In the genomic region with DNA sequence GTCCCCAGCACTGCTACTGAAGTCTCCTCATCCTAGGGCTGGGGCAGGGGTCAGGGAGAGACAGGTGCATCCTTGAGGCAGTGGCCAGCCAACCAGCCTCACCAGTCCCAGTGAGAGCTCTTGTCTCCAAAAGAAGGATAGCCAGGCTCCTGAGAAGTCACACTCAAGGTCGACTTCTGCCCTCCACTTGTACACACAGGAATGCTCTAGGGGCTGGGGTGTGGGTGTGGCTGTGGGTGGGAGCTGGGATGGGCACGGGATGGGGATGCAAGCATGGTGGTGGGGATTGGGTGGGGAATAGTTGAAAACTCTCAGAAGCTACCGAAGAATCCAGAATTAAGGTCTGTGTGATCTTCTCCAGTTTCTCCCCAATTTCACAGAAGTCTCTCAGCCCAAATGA, we compare ENCODE assay signal across 25 mouse cellular contexts. TPM values are rescaled to one million over a fixed set of nuclear protein-coding genes. Genes with fewer than 3 reads are reported as not detected.
DNase-seq lines count a peak whose midpoint lies in the region; ATAC-seq lines count a peak whose summit lies in the region.
"Had no signal": no experiment of that assay in that cellular context is flagged by ENCODE, and none has a peak within 500 bp of the region (broad histone marks: within the 10 kb centered on the region; RNA-seq: fewer than 3 reads in every experiment).

No protein-coding gene starts in this region.

- H3K9ac ChIP-seq in intestine, embryonic 14.5 days (ENCODE audit: low read length), result no peak overlapping the region
- H3K9ac ChIP-seq in intestine, embryonic 15.5 days, result no peak overlapping the region
- H3K9ac ChIP-seq in liver, embryonic 11.5 days (ENCODE audit: low read depth, low read length), result no peak overlapping the region
- H3K9ac ChIP-seq: embryonic facial prominence, embryonic 12.5 days; forebrain, embryonic 13.5 days; forebrain, embryonic 15.5 days; forebrain, postnatal 0 days had no signal

- no peak overlapping the region for H3K27ac ChIP-seq in intestine, embryonic 14.5 days (ENCODE audit: low read depth)
- no peak overlapping the region for H3K27ac ChIP-seq in intestine, embryonic 15.5 days
- no peak overlapping the region for H3K27ac ChIP-seq in limb, embryonic 10.5 days
- H3K27ac ChIP-seq in liver, embryonic 11.5 days (ENCODE audit: low read depth, low read length), result no peak overlapping the region
- H3K27ac ChIP-seq: embryonic facial prominence, embryonic 10.5 days; embryonic facial prominence, embryonic 12.5 days; forebrain, embryonic 13.5 days; forebrain, embryonic 15.5 days had no signal

- H3K4me2 ChIP-seq in intestine, embryonic 14.5 days (ENCODE audit: low read length), result no peak overlapping the region
- H3K4me2 ChIP-seq in intestine, embryonic 15.5 days (replicated peaks), result no peak overlapping the region
- H3K4me2 ChIP-seq in liver, embryonic 11.5 days, result no peak overlapping the region
- H3K4me2 ChIP-seq: embryonic facial prominence, embryonic 12.5 days; forebrain, embryonic 13.5 days; forebrain, embryonic 15.5 days had no signal

- no peaks in the 10 kb centered on the region for H3K36me3 ChIP-seq in intestine, embryonic 14.5 days (ENCODE audit: control insufficient read depth, insufficient read depth, low read length)
- no peaks in the 10 kb centered on the region for H3K36me3 ChIP-seq in intestine, embryonic 15.5 days
- no peaks in the 10 kb centered on the region for H3K36me3 ChIP-seq in limb, embryonic 10.5 days
- no peaks in the 10 kb centered on the region for H3K36me3 ChIP-seq in liver, embryonic 11.5 days (ENCODE audit: control insufficient read depth, insufficient read depth, low read length)
- H3K36me3 ChIP-seq: embryonic facial prominence, embryonic 10.5 days; embryonic facial prominence, embryonic 12.5 days; forebrain, embryonic 15.5 days; G1E had no signal

- ATAC-seq in intestine, embryonic 14.5 days (replicated peaks; ENCODE audit: low FRiP score, low TSS enrichment, low read depth), result no peak
- ATAC-seq in intestine, embryonic 15.5 days, result no peak
- ATAC-seq in liver, embryonic 11.5 days (replicated peaks; ENCODE audit: low FRiP score), result no peak
- ATAC-seq: activated CD4-positive, CD25-positive, alpha-beta regulatory T cell, adult 4 months; forebrain, embryonic 13.5 days; forebrain, embryonic 15.5 days; forebrain, postnatal 0 days; Patski had no signal

- 72% methylated on average over 3 of the region's 3 CpGs for WGBS in intestine, embryonic 14.5 days
- 73% methylated on average over 3 of the region's 3 CpGs for WGBS in intestine, embryonic 15.5 days
- 73% methylated on average over 3 of the region's 3 CpGs for WGBS in limb, embryonic 10.5 days
- 64% methylated on average over 3 of the region's 3 CpGs for WGBS in liver, embryonic 11.5 days

- DNase-seq in intestine, embryonic 14.5 days (ENCODE audit: low spot score), result peak; percentile 15
- peak; percentile 60 for DNase-seq in ES-CJ7 (ENCODE audit: low read depth, low spot score)
- peak; percentile 63 for DNase-seq in R1 (ENCODE audit: low read depth, low spot score)
- DNase-seq in limb, embryonic 10.5 days (ENCODE audit: low spot score), result peak; percentile 25
- no peak for DNase-seq in liver, embryonic 11.5 days (ENCODE audit: low spot score)
- DNase-seq in neural tube, embryonic 10.5 days (ENCODE audit: extremely low spot score, low spot score), result no peak
- DNase-seq: adrenal gland, adult 8-10 months; adrenal gland, postnatal 14 days; adrenal gland, postnatal 36 days; cerebellum, adult 11-12 months; cerebellum, adult 2 months; cerebellum, adult 9-10 months; cerebellum, postnatal 10 days; cerebellum, postnatal 25 days; forebrain, postnatal 0 days had no signal

- H3K27me3 ChIP-seq in intestine, embryonic 14.5 days (replicated peaks; ENCODE audit: control insufficient read depth, insufficient read depth, low read length), result 0 out of 2 replicates have a peak, but pooled peaks cover 9% of the 10 kb centered on the region
- peaks cover 7% of the 10 kb centered on the region for H3K27me3 ChIP-seq in intestine, embryonic 15.5 days (replicated peaks)
- peaks cover 31% of the 10 kb centered on the region for H3K27me3 ChIP-seq in limb, embryonic 10.5 days (ENCODE audit: low read depth, poor library complexity, severe bottlenecking)
- peaks cover 18% of the 10 kb centered on the region for H3K27me3 ChIP-seq in liver, embryonic 11.5 days (replicated peaks; ENCODE audit: control insufficient read depth, insufficient read depth, low read length)
- H3K27me3 ChIP-seq: forebrain, embryonic 15.5 days; Patski had no signal

- H3K4me3 ChIP-seq in intestine, embryonic 14.5 days (ENCODE audit: low read depth, low read length), result no peak overlapping the region
- no peak overlapping the region for H3K4me3 ChIP-seq in intestine, embryonic 15.5 days (replicated peaks)
- no peak overlapping the region for H3K4me3 ChIP-seq in limb, embryonic 10.5 days
- H3K4me3 ChIP-seq in liver, embryonic 11.5 days (ENCODE audit: low read depth, low read length), result no peak overlapping the region
- H3K4me3 ChIP-seq: embryonic facial prominence, embryonic 10.5 days; embryonic facial prominence, embryonic 12.5 days; forebrain, embryonic 13.5 days; forebrain, embryonic 15.5 days had no signal

- no peaks in the 10 kb centered on the region for H3K4me1 ChIP-seq in intestine, embryonic 14.5 days (replicated peaks; ENCODE audit: control insufficient read depth, insufficient read depth, low read length)
- H3K4me1 ChIP-seq in intestine, embryonic 15.5 days (replicated peaks), result 0 out of 2 replicates have a peak, but pooled peaks cover 3% of the 10 kb centered on the region
- peaks cover 15% of the 10 kb centered on the region for H3K4me1 ChIP-seq in limb, embryonic 10.5 days
- H3K4me1 ChIP-seq in liver, embryonic 11.5 days (replicated peaks; ENCODE audit: control insufficient read depth, insufficient read depth, low read length), result no peaks in the 10 kb centered on the region

- H3K9me3 ChIP-seq in intestine, embryonic 14.5 days (ENCODE audit: control insufficient read depth, low read length), result peaks cover 8% of the 10 kb centered on the region; the same call in 1 of the 2 replicates
- H3K9me3 ChIP-seq in intestine, embryonic 15.5 days, result no peaks in the 10 kb centered on the region
- no peaks in the 10 kb centered on the region for H3K9me3 ChIP-seq in limb, embryonic 10.5 days (replicated peaks)
- H3K9me3 ChIP-seq in liver, embryonic 11.5 days (ENCODE audit: control insufficient read depth, low read length), result peaks cover 4% of the 10 kb centered on the region; the same call in 1 of the 2 replicates

RNA-seq across cellular contexts. Expression of a gene that starts 25.2 kb away (rescaled TPM):
- not detected in 2 replicates for polyA plus RNA-seq in intestine, embryonic 14.5 days (2014; fragmentation: Nextera tagmentation; extraction: Ambion mirVana)
- polyA plus RNA-seq in intestine, embryonic 15.5 days (2015; fragmentation: Nextera tagmentation; extraction: Ambion mirVana), result not detected in 2 replicates
- polyA plus RNA-seq in limb, embryonic 10.5 days (2016; fragmentation: Nextera tagmentation; extraction: Ambion mirVana), result not detected in 2 replicates
- 0.64 and 0.86 TPM in 2 replicates for polyA plus RNA-seq in liver, embryonic 11.5 days (2014; fragmentation: Nextera tagmentation; extraction: Ambion mirVana)
- polyA plus RNA-seq: activated CD4-positive, CD25-positive, alpha-beta regulatory T cell, adult 4 months; embryonic facial prominence, embryonic 14.5 days; forebrain, embryonic 11.5 days; G1E; Patski had no signal

Comparison
In these comparisons a context has a peak if more than half of its experiments do, and no peak if none do; other contexts are left out.
1. DNase-seq: peak in intestine, embryonic 14.5 days (single experiment), ES-CJ7 (single experiment), R1 (single experiment) and limb, embryonic 10.5 days (single experiment); none in liver, embryonic 11.5 days (single experiment) and neural tube, embryonic 10.5 days (single experiment).